Mouse (Mus musculus) midbrain, embryonic 13.5 days (tissue): ENCODE data around the gene Rtn1. TPM values are rescaled to one million over a fixed set of nuclear protein-coding genes. Genes with fewer than 3 reads are reported as not detected.

Experiments used
- ATAC-seq: fragments of 200-750 bp; cut with Nextera tagmentation; 2 replicates; pipeline ENCODE4 v1.8.0; 2017; ENCODE audit warnings: mild to moderate bottlenecking, moderate TSS enrichment, moderate library complexity
- H3K27ac ChIP-seq: fragments of 300-500 bp; sonication (generic); 2 replicates; pipeline ENCODE4 v1.5.1; 2015; ENCODE audit warnings: inconsistent platforms, mild to moderate bottlenecking, moderate library complexity
- H3K27me3 ChIP-seq: fragments of 300-500 bp; sonication (generic); 2 replicates; pipeline ENCODE4 v1.6.1; 2015; ENCODE audit warnings: mild to moderate bottlenecking, inconsistent platforms
- H3K36me3 ChIP-seq: fragments of 300-500 bp; sonication (generic); 2 replicates; pipeline ENCODE4 v1.6.1; 2015; ENCODE audit warnings: mild to moderate bottlenecking, inconsistent platforms
- H3K4me1 ChIP-seq: fragments of 300-500 bp; sonication (generic); replicated peaks from 2 replicates; pipeline ENCODE4 v1.6.1; 2015; ENCODE audit warnings: inconsistent platforms
- H3K4me2 ChIP-seq: fragments of 300-500 bp; sonication (generic); replicated peaks from 2 replicates; pipeline ENCODE4 v1.6.1; 2015; ENCODE audit warnings: moderate library complexity, mild to moderate bottlenecking, inconsistent platforms
- H3K4me3 ChIP-seq: fragments of 300-500 bp; sonication (generic); replicated peaks from 2 replicates; pipeline ENCODE4 v1.5.1; 2015; ENCODE audit warnings: mild to moderate bottlenecking, inconsistent platforms
- H3K9ac ChIP-seq: fragments of 300-500 bp; sonication (generic); replicated peaks from 2 replicates; pipeline ENCODE4 v1.6.1; 2015; ENCODE audit warnings: mild to moderate bottlenecking, inconsistent platforms
- H3K9me3 ChIP-seq: fragments of 300-500 bp; sonication (generic); 2 replicates; pipeline ENCODE4 v1.6.1; 2016; ENCODE audit warnings: mild to moderate bottlenecking, inconsistent platforms
- WGBS: fragments of 180-500 bp; shearing (Covaris S2); methylation state at CpG from one replicate; pipeline ENCODE4 v1.1.7; 2015; 5-methylcytosine and 5-hydroxymethylcytosine counted together
- polyA plus RNA-seq: library from polyadenylated mRNA; unstranded; fragments of >200 nt; fragmentation: Nextera tagmentation; extraction: Ambion mirVana; gene quantifications from 2 replicates; pipeline ENCODE4 v1.2.1, GENCODE M21; 2015

Gene Rtn1
- polyA plus RNA-seq, 1 experiment from 2014 or later = 1,917 TPM

DNA sequence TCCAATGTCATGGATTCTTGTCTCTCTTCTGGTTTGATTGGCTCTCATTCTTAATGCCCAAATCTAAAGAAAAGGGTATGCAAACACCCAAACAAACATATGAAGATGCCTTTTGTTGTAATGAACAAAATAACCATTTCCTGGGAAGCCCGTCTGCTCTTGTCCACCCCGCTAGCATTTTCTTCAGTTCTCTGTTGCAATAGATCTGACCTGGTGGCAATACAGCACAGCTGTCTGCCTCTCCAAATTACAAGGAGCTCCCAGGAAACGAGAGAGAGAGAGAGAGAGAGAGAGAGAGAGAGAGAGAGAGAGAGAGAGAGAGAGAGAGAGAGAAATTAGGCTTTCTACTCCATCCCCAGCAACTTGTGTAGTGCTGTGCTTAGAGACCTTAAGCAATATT is 42.1 kb downstream of the Rtn1 start:
- Histone ChIP-seq H3K9me3 (no peaks in the 10 kb centered on the region), H3K27me3 (no peaks in the 10 kb centered on the region), H3K4me3 (no peak overlapping the region), H3K36me3 (no peaks in the 10 kb centered on the region), H3K4me1 (peaks cover 45% of the 10 kb centered on the region), H3K27ac (peak overlapping the region; percentile 76), H3K4me2 (no peak overlapping the region), H3K9ac (no peak overlapping the region)
- no peak for ATAC-seq
- WGBS = 40% methylated on average over 3 of the region's 3 CpGs

DNA sequence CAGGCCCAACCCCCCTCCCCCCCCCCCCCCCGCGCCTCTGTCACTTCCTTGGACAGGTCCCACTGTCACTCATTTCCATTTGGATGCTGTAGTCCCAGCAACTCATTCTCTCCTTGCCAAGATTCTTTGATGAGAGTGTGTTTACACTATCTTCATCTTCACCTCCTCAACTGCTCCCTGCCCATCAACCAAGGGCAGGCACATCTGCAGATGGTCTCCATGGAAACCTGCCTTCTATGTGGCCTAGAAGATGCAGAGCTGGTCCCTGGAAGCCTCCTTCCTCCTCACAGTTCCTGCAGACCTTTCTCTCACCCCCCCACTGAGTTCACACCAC is 42.8 kb downstream of the Rtn1 start:
- Histone ChIP-seq H3K4me2 (no peak overlapping the region), H3K27me3 (no peaks in the 10 kb centered on the region), H3K9ac (no peak overlapping the region), H3K4me3 (no peak overlapping the region), H3K36me3 (no peaks in the 10 kb centered on the region), H3K27ac (peak overlapping the region; percentile 76), H3K4me1 (peaks cover 45% of the 10 kb centered on the region), H3K9me3 (no peaks in the 10 kb centered on the region)
- ATAC-seq = peak; percentile 61
- WGBS = no CpG with 5 or more reads among the region's 2 CpGs

DNA sequence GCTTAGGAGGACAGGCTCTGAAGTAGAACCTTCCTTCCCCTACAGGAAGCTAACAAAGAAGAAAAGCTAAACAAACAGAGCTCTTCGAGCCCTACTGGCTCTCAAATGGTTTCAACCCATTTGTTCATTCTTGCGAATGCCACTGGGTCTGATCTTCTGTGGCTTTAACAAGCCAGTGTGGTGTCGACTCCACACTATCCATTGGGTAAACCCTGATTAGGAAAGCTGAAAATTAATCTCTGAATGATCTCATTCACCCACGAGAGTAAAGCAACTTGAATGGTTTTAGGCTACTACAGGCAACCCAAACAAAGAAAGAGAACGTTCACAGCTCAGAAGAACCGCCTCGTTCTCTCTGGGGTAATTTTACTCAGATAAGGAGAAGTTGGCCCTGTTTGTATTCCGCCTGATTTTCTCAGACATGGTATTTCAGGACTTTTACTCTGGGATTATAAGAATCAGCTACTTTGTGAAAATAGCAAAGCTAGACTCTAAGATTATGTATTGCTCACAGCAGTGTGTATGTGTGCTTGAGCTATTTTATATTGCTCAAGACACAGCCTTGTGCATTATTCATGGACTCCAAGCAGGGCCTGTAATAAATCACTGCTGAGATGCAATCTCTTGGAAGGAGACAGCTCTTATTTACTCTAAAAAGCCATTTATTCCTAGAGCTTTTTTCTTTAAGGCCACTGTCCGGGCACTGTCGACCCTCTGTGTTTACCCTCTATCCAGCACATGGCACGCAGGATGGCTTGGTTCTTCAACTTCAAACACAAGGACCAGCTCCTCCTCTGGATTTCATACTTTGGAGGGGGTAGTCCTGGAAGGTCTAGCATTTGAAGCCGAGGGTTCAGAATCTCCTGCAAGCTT is 43.4 kb downstream of the Rtn1 start:
- 32% methylated on average over 12 of the region's 12 CpGs for WGBS
- no peak overlapping the region for H3K4me2 ChIP-seq
- peak; percentile 64 for ATAC-seq
- no peaks in the 10 kb centered on the region for H3K36me3 ChIP-seq
- H3K9me3 ChIP-seq = no peaks in the 10 kb centered on the region
- H3K4me1 ChIP-seq = peaks cover 45% of the 10 kb centered on the region
- no peaks in the 10 kb centered on the region for H3K27me3 ChIP-seq
- peak overlapping the region; percentile 76 for H3K27ac ChIP-seq
- H3K4me3 ChIP-seq = no peak overlapping the region
- H3K9ac ChIP-seq = no peak overlapping the region

DNA sequence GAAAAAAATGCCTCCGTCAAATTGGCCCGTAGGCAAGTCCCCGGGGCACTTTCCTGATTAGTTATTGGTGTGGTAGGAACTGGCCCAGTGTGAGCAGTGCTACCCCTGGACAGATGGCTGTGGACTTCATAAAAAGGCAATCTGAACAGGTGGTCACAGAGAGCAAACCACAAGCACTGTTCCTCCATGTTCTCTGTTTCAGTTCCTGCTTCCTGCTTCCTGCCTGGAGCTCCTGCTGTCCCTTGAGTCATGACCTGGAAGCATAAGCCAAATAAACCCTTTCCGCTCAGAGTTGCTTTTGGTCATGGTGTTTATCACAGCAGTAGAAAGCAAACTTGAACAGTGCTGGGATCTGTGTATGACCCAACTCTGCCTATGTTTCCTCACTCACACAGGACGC is 44.3 kb downstream of the Rtn1 start:
- Histone ChIP-seq H3K9me3 (no peaks in the 10 kb centered on the region), H3K36me3 (no peaks in the 10 kb centered on the region), H3K4me2 (no peak overlapping the region), H3K27me3 (no peaks in the 10 kb centered on the region), H3K27ac (peak overlapping the region; percentile 76), H3K4me1 (peaks cover 42% of the 10 kb centered on the region), H3K4me3 (no peak overlapping the region), H3K9ac (no peak overlapping the region)
- 72% methylated on average over 5 of the region's 5 CpGs for WGBS
- no peak for ATAC-seq

DNA sequence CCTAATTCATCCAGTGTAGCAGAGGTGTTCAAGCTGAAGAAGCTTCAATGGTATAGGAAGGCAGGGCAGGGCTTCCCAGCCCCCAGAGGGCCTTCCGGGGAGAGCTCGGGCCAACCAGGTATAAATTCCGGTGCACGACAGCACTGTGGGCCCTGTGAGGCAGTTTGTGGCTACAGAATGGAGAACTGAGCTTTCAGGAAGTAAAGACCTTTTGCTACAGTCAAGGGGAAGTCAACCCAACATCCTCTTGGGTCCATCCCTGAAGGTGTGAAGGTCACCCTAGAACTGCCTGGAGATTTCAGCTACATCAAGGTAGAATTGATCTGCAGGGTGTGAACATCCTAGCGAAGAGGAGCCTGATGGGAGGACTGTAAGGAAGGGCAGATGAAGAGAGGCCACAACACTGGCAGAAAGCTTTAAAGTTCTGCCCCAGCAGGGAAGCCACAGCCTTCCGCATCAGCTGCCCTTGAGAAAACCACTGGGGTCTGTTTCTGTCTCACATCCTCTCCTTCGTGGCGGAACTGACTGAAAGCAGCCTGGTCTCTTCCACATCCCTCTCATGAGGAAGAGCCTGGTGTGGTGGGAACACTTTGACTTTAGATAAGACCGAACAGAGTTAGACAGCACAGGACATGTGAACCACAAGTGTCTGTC is 47.0 kb downstream of the Rtn1 start:
- Histone ChIP-seq H3K9me3 (no peaks in the 10 kb centered on the region), H3K36me3 (no peaks in the 10 kb centered on the region), H3K4me2 (no peak overlapping the region), H3K9ac (no peak overlapping the region), H3K27me3 (no peaks in the 10 kb centered on the region), H3K4me3 (no peak overlapping the region), H3K4me1 (peaks cover 33% of the 10 kb centered on the region), H3K27ac (no peak overlapping the region)
- 78% methylated on average over 9 of the region's 9 CpGs for WGBS
- ATAC-seq = no peak

DNA sequence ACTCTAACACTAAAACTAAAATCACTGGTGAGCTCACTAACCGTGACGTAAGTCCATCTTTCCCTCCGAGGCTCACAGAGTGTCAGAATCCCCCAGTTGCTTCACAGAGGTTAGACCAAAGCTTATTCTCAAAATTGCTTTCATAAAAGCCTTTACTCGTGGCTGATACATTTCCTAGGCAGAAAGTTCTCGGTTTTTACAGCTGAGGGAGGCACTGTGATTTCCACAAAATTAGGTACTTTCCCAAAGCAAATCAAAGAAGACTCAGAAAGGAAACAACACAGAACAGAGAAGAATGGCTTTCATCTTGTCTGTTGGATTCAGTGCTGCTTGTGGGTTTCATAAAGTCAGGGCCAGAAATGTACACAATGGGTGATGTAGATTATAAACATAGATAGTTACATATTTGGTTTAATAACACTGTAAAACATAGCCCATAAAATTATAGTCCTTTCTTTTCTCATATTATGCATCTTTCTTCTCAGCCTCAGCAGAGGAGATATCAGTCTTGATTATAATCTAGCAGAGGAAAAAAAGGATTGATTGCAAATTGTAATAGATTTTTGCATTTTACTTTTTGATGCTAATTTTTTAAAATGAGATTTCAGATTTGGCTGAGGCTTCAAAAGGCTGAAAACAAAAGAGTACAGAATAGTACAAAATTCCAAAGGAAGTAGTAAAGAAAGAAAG is 47.8 kb downstream of the Rtn1 start:
- WGBS = 67% methylated on average over 5 of the region's 5 CpGs
- H3K4me1 ChIP-seq = peaks cover 25% of the 10 kb centered on the region

DNA sequence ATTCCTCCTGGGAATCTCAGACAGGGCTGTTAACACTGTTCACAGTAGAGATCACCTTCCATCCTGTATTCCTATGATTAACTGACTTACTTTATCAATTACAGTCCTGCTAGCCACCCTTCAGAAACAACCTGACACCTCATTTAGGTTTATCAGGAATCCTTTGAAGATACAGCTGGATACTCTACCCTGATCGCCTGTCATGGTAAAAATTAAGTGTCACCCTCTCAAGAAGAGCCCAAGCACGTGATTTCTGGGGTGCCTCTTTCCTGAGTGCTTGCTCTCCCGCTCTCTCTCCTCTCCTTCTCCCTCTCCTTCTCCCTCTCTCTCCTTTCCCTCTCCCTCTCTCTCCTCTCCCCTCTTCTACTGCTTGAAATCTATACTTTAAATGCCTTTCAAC is 49.0 kb downstream of the Rtn1 start:
- WGBS = 68% methylated on average over 3 of the region's 3 CpGs
- Histone ChIP-seq H3K4me2 (no peak overlapping the region), H3K36me3 (no peaks in the 10 kb centered on the region), H3K27ac (no peak overlapping the region), H3K4me3 (no peak overlapping the region), H3K4me1 (peaks cover 13% of the 10 kb centered on the region), H3K9me3 (no peaks in the 10 kb centered on the region), H3K9ac (no peak overlapping the region), H3K27me3 (no peaks in the 10 kb centered on the region)
- ATAC-seq = no peak

More for the DNA sequence above, 47.8 kb downstream of the Rtn1 start:
- ATAC-seq = no peak
- no peak overlapping the region for H3K4me2 ChIP-seq
- H3K27ac ChIP-seq = no peak overlapping the region
- no peak overlapping the region for H3K4me3 ChIP-seq
- H3K9me3 ChIP-seq = no peaks in the 10 kb centered on the region
- no peaks in the 10 kb centered on the region for H3K36me3 ChIP-seq
- H3K27me3 ChIP-seq = no peaks in the 10 kb centered on the region
- no peak overlapping the region for H3K9ac ChIP-seq

DNA sequence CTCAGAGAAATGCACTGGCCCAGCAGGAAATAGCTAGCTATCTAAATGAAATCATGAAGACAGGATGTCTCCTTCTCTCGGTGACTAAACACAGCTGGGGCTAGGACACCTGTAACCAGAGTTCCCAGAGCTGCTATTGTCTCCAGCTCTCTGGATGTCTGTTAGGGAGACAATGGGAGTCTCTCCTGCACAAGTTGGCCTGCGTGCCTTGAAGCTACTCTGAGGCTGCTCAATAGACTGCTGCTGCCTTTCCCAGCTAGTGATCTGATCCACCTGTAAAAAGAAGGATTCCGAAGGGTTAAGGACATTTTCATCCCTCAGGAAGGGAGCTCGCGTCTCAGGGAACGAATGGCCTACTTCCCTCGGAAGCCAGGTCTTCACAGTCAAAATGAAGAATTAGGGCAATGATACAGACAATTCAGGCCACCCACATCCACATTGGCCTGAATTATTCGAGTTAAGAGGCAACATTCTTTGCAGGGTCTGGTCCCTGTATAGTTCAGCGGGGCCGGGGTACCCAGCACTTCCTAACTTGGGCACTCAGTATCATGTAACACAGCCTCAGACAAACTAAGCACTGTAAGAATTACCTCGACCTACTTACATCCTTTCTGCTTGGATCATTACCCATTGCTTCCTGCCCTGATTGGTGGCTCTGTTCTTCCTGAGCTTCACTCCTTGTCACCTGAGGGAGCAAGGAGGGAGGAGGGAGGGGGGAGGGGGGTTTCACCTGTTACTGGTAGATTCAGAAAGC is 51.0 kb downstream of the Rtn1 start:
- H3K4me3 ChIP-seq = no peak overlapping the region
- H3K4me1 ChIP-seq = no peaks in the 10 kb centered on the region
- H3K27me3 ChIP-seq = no peaks in the 10 kb centered on the region
- 50% methylated on average over 11 of the region's 11 CpGs for WGBS
- ATAC-seq = no peak
- H3K27ac ChIP-seq = peak overlapping the region; percentile 1; the same call in 1 of the 2 replicates
- no peaks in the 10 kb centered on the region for H3K36me3 ChIP-seq
- H3K9ac ChIP-seq = no peak overlapping the region
- H3K4me2 ChIP-seq = no peak overlapping the region
- no peaks in the 10 kb centered on the region for H3K9me3 ChIP-seq

DNA sequence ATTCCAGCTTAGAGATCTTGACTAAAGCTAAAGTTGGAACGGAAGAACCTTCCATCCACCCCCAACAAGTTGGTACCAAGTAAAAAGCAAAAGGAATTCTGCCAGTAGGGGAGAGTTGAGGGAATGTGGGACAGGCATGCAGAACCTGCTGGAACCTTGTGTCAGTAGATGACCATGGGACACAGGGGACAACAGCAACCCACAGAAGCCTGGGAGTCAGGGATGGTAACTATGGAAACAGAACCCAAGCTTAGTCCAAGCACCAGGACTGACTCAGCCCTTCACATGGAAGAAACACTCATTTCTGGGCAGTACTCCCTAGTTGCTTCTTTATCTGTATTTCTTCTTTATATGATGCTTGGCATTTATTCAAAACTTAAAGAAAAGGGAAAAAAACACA is 54.6 kb downstream of the Rtn1 start:
- Histone ChIP-seq H3K27ac (no peak overlapping the region), H3K27me3 (no peaks in the 10 kb centered on the region), H3K9me3 (no peaks in the 10 kb centered on the region), H3K4me3 (no peak overlapping the region), H3K4me1 (no peaks in the 10 kb centered on the region), H3K36me3 (no peaks in the 10 kb centered on the region), H3K4me2 (no peak overlapping the region), H3K9ac (no peak overlapping the region)
- WGBS = 97% methylated on average over 1 of the region's 1 CpGs
- ATAC-seq = no peak

DNA sequence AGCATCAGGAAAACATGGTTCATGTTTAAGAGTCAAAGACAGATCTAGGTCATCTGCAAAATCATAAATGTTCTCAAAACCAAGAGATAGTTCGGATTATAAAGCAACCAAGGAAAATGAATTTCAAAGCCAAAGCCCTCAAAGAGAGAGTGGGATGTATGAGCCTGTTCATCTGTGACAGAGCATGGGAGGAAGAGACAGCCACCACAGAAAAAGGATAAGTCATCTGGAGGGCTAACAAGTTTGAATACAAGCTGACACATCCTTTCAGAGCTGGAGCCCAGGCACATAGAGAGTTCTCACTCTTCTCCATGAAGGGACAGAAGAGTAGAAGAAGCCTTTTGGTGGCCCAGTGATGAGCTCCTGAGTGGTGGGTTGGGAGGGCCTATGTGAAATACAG is 55.3 kb downstream of the Rtn1 start:
- no peaks in the 10 kb centered on the region for H3K36me3 ChIP-seq
- 88% methylated on average over 1 of the region's 1 CpGs for WGBS
- ATAC-seq = no peak

DNA sequence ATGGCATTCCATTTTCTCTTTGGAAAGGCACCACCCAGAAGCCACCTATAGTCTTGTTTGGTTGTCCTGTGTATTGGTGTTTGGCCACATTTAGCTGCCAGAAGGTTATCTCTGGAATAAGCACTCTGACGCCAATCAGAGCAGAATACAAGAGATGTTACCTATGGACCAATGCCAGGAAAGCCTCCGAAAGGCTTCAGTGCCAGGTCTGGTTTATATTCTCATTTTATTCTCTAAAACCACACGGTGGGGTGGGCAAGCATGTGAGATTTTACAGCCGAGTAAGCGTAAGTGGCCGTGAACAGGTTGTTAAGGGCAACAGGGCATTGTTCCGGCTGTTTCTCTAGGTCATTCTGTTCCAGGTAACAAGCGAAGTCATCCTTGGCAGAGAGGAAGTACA is 60.3 kb downstream of the Rtn1 start:
- Histone ChIP-seq H3K4me1 (0 out of 2 replicates have a peak, but pooled peaks cover 2% of the 10 kb centered on the region), H3K4me3 (no peak overlapping the region), H3K27ac (no peak overlapping the region), H3K4me2 (no peak overlapping the region), H3K36me3 (no peaks in the 10 kb centered on the region), H3K9me3 (no peaks in the 10 kb centered on the region), H3K9ac (no peak overlapping the region), H3K27me3 (no peaks in the 10 kb centered on the region)
- ATAC-seq = no peak
- WGBS = 83% methylated on average over 8 of the region's 8 CpGs

More for the DNA sequence above, 55.3 kb downstream of the Rtn1 start:
- Histone ChIP-seq H3K27ac (no peak overlapping the region), H3K9ac (no peak overlapping the region), H3K4me3 (no peak overlapping the region), H3K4me2 (no peak overlapping the region), H3K27me3 (no peaks in the 10 kb centered on the region), H3K4me1 (no peaks in the 10 kb centered on the region), H3K9me3 (no peaks in the 10 kb centered on the region)

DNA sequence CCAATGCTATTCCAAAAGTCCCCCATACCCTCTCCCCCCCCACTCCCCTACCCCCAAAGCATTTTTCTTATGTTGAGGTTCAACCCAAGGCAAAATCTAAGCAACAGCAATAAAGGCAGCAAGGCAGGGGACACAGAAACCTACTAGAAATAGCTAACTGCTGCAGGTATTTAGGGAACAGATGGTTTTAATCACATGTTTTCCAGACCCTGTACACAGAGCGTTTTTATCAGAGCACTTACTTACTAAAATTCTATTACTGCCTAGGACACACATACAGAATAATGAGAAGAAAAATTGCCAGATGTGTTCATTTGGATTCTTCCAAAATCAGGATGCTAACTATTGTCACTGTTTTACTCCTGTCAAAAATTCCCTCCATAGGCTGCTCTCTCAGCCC is 61.7 kb downstream of the Rtn1 start:
- H3K27ac ChIP-seq = no peak overlapping the region
- no peaks in the 10 kb centered on the region for H3K9me3 ChIP-seq
- no peak overlapping the region for H3K4me3 ChIP-seq
- WGBS = 92% methylated on average over 1 of the region's 1 CpGs
- no peaks in the 10 kb centered on the region for H3K36me3 ChIP-seq
- ATAC-seq = no peak
- H3K27me3 ChIP-seq = no peaks in the 10 kb centered on the region
- H3K9ac ChIP-seq = no peak overlapping the region
- 0 out of 2 replicates have a peak, but pooled peaks cover 2% of the 10 kb centered on the region for H3K4me1 ChIP-seq
- no peak overlapping the region for H3K4me2 ChIP-seq
